Mouse (Mus musculus) brain, embryonic 18.5 days (tissue): ENCODE measurements around the gene Kpna2.
"Not testable (repeated sequence)": the region's sequence is repeated elsewhere in the genome, so short reads cannot be mapped to it uniquely, and the experiment has no call there.

Experiments
- DNase-seq: peaks from one replicate; pipeline ENCODE4 v3.0.0-alpha.2; 2012; ENCODE audit warnings: low read depth, low spot score

The Kpna2 gene

DNA sequence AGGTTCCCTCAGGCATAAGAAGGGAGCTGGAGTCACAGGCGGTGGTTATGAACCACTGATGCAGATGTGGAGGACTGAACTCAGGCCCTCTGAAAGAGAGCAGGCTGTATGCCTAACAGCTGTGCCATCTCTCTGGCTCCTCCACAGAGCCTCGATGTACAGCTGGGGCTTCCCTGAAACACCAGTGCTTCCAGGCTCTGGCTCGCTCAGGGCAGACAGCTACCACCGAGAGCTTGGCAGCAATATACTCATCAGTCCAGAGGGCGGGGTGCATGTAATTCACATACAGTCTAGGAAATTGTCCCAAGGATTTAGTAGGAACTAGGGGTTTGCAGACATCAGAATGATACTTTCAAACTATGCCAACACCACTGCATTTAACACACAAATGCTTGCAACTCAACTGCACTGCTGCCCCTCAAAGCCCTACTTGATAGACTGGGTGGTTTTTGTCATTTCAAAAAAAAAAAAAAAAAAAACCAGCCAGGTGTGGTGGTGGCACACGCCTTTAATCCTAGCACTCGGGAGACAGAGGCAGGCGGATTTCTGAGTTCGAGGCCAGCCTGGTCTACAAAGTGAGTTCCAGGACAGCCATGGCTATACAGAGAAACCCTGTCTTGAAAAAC is 13.2 kb downstream of the Kpna2 start:
- not testable (repeated sequence) for DNase-seq

DNA sequence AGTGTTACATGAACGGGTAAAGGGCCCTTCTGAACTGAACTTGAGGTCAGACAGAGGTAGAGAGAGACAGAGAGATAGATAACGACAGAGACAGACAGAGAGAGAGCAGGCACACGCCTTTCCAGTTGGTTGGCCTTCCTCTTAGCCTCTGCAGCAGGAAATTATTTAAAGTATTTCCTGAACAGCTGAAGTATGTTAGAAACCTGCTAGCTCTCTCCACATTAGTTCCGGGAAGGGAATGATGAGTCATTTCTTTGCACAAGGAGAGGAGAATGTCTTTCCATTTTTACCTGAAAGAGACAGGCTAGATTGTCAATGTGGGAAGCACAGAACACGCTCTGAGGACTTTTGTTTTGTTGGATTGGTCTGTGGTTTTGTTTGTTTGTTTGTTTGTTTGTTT is 17.0 kb downstream of the Kpna2 start:
- DNase-seq: no peak

DNA sequence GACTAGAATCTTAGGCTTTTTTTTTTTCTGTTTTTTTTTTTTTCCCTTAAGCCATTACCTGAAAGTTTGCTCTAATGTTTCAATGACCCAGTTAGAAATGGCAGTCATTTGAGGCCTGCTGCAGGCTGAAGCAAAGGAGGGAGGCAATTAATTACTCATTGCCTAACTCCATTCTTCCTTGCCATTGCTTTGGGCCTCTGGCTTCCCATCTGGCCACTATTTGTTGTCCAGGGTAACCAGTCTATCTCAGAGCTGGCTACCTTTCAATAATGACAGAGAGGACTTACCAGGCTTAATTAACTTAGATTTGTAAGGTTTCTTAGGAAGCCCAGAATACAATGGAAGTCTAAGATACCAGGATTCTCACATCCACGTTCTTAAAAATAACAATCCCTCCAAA is 17.6 kb downstream of the Kpna2 start:
- DNase-seq: no peak

DNA sequence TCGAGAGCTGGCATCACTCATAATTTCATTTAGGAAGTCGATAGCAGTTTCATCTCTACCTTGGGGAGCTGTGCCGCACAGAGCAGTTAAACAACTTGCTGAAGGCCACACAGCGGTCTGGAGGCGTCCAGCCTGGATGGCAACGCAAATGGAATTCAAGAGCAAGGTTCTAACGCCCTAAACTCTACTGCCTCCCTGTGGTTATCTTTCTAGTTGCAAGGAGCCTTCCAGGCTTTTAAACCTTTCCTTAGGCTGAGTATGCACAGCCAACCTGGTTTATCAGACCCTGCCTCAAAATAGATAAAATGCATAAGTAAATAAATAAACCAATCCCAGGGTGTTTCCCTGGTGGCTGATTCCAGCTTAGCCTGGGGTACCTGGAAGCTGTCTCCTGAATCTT is 18.9 kb downstream of the Kpna2 start:
- no peak for DNase-seq

DNA sequence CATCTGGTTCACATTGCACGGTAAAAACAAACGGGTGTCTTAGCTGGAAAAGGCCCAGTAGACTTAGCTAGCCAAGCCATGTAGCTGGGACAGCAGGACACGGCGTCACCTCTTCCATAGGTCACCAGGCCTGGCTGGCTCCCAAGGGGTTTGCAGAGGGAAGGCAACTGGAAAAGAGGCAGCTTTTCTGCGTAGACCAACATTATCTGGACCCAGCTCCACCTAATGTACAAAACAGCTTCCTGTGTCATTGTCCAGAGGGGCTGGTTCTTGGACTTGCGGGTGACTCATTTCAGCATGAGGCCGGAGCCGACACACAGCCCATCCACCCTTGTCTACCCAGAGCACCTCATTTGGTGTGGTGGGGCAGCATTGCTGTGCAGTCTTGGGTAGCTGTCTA is 23.1 kb downstream of the Kpna2 start:
- DNase-seq: no peak

DNA sequence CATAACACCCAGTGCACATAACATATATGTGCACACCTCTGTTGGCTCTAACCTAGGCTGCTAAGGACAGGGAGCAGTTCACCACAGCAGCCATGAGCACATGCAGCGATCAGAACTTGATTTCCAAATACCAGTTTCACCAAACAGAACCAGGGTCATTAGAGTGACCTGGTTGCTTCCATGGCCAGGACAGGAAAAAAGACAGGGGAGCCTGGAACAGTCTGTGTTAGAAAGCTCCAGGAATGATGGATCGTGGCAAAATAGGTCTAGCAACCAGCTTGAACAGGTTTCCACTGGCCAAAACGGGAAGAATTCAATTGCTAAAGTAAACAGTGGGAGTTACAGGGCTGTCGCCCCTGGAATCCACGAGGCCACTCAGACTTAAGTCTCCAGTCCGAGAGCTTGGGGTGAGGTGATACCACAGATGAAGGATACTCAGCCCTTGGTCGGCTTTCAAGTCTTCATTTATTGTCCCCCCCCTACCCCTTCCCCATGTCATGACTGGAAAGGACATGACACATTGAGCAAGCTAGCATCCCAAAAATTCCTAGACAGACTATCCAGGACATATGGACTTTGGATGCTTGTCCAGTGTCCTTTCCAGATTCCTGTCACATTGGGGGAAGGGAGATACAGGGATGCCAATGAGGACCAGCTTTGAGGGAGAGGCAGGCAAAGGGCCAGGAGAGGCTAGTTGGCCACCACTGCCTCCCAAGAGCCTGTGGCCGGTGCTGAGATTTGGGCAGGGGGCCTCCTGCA is 23.7 kb downstream of the Kpna2 start:
- DNase-seq: no peak

DNA sequence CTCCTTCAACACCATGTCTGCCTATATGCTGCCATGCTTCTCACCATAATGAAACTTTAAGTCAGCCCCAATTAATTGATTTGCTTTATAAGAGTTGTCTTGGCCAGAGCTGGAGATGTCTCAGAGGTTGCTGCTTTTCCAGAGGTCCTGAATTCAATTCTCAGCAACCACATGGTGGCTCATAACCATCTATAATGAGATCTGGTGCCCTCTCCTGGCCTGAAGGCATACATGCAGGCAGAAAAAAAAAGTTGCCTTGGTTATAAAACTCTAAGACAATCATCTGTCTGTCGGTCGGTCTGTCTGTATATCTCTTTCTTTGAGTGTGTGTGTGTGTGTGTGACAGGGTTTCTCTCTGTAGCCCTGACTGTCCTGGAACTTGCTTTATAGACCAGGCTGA is 24.9 kb downstream of the Kpna2 start:
- DNase-seq: no peak

DNA sequence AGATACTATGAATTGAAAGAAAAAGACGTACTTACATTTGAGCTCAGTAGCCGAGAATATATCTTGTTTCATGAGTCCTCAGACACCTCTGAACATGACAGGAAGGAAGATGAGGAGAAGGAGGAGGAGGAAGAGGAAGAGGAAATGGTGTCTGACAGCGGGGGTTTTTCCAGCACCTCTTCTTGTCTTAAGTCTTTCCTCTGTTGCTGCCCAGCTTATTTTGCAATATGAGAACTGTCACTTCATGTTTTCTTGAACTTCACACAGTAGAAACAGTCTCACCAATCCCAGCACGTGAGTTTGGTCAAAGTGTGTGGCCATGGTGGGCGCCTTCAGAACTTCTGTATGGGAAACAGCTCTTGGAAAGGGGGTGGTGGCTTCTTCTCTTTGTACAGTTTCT is 26.3 kb downstream of the Kpna2 start:
- no peak for DNase-seq

DNA sequence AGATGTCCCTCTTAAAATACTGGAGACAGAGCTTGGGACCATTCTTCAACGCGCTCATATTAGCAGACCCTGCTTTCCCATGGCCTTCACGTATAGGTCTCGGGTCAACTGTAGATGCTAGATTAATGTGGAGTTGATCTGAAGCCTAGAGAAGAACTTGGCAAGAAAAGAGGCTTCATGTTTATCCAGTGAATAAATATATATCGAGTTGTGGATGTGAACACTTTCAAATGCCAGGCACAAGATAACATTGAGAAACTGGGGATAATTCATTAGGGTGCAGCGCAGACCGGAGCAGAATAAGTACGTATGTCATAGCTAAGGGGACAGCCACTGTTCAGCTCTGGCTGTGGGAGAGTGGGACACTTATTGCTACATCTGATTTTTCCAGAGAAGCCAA is 29.5 kb downstream of the Kpna2 start:
- no peak for DNase-seq

DNA sequence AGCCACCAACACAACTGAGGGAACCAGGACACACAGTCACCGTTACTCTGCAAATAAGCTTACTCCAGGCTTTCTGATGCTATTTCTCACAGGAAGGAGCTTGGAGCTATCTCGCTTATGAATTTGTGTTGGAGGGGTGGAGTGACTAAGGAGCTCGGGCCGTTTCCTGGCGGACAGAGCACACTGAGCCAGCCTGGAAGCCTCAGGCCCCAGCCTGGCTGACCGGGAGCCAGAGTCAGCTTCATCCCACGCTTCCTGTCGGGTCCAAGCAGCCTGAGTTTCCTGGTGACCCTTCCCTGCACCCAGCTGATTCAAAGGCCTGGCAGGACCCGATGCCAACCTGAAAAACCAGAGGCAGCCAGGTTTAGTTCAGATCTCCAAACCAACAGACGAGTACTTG is 31.7 kb downstream of the Kpna2 start:
- DNase-seq: no peak

DNA sequence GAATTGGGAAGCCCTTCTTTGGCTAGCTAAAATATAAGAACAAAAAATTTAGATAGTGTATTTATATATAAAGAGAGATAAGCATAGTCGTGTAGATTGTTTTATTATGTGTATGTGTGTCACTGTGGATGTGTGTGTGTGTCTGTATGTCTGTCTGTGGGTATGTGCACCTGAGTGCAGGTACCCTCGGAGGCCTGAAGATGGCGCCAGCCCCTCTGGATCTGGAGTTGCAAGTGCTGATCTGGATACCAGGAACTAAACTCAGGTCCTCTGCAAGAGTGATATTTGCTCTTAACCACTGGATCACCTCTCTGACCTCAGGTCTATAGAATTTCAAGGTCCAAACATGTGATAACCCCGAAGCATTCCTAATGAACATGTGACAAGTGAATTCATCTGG is 33.5 kb downstream of the Kpna2 start:
- no peak for DNase-seq

DNA sequence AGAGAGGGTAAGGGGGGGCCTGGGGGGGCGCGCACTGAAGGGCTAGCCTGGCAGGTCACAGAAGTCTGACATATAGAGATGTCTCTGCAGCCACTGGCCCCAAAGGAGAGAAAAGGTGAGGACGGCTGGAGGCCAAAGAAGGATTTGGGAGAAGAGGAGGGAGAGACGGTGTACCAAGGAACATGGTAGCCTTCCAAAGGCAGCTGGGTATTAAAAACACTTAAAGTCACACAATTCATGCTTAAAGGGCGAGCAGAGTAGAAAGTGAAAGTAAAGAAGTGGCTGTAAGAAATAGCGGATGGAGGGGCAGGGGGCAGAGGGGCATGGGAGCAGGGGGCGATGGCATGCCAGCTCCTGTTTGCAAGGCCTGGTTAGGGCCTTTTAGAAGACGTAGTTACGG is 37.0 kb downstream of the Kpna2 start:
- no peak for DNase-seq

DNA sequence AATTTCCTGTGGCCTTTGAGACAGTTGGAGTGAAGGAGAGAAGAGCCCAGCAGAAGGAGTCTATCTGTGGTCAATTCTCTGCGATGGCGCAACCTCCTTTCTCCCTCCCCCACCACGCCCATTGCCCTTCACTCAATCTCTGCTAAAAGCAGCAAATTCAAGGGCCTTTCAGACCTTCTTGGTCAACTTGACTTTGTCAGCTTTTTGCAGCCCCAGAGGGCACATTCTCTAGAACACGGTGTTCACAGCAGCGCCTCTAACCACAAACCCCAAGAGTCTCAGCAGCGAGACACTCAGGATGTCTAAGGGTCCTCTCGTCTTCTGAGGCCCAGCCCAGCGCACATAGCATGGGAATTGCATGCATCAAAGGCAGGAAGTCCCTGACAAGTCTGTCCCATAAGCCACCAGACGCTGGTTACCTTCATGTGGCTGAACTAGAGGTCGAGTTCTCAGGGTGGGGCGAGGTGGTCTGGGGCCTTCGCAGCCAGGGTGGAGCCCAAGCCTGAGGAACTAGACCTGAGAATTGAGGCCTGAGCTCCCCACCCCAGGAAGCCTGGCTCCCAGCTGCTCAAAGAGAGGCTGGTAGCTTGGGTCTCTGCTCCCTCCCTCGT is 37.8 kb downstream of the Kpna2 start:
- DNase-seq: no peak

DNA sequence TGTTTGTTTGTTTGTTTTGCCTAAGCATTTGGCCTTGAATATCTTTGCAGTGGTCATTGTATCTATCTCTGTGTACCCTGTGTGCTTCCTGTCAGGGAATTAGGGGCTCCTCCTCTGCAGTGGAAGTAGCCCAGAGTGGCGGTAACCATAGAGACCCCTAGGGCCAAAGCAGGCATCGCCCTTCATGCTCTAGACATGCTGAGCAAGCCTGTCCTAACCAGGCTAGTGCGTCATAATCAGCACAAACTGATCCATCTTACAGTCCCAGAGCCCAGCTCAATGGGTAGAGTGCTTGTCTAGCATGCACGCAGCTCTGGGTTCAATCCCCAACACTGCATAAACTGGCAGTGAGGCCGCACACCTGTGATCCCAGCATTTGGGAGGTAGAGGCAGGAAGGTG is 40.2 kb downstream of the Kpna2 start:
- DNase-seq: no peak

DNA sequence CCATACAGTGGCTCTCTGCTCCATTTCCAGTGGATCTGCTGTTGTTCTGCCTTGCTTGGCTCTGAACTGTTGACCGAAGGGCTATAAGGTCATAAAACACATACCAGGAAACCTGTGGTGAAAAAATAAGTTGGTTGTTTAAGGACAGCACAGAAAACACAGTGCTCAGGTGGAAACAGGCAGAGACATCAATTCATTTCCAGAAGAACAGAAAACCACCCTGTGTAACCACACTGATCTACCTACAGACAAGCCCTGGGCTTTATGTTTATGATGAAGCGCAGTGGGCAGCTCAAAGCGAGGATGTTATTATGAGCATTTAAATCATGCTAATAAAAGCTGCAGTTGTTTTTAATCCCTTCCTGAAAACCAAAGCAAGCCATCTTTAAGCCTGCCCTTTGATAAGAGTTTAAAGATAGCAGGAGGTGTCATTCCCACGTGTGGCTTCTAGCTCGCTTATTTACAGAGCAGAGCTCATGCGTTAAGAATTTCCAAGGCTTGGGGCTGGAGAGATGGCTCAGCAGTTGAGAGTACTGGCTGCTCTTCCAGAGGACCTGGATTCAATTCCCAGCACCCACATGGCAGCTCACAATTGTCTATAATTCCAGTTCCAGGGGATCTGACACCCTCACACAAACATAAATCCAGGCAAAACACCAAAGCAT is 40.8 kb downstream of the Kpna2 start:
- DNase-seq: no peak

DNA sequence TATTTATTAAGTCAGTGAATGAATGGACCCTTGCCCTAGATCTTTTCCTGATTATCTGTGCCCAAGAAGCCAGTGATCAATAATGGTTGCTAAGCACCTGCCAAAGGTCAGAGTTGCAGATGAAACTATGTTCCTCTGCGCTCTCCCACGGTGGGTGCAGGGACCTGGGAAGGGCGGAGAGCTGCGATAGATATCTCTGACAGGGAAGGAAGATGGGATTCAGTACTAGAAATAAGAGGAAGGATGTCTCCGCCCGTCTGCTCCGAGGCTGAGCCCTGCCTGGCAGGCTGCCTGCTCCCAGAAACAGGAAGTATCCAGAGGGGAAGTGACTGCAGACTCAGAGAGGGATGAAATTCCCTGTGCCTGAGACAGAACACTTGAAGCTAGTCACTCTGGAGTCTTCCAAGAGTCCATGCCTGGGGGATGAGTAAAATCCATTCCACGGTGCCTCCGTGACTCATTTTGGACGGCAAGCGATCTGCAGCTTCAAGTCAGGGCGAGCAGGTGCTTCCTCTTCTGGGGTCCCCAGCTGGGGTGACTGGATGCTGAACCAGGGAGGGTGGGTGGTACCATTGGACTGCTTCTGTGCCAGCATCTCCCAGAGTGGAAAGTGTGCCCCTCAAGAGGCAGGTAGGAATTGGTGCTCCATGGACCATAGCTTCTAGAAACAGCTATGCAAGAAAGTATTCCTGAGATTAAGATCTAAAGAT is 41.9 kb downstream of the Kpna2 start:
- DNase-seq: no peak

DNA sequence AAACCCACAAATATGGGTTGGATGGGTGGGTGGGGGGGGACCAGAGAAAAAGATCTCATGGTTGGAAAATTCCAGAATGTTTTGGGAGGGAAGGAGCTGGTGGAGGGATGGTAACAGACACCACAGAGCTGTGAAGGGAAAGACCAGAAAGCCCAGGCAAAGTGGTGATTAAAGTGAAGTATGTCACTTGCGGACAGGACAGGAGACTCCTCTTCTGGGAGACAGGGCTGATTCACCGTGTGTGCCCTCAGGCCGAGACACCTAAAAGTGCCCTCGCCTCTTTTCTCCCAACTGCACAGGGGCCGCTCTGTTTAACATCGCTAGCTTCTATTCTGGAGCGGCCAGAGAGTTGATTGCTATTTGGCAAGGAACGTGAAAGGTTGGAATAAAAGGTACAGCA is 44.8 kb downstream of the Kpna2 start:
- no peak for DNase-seq

DNA sequence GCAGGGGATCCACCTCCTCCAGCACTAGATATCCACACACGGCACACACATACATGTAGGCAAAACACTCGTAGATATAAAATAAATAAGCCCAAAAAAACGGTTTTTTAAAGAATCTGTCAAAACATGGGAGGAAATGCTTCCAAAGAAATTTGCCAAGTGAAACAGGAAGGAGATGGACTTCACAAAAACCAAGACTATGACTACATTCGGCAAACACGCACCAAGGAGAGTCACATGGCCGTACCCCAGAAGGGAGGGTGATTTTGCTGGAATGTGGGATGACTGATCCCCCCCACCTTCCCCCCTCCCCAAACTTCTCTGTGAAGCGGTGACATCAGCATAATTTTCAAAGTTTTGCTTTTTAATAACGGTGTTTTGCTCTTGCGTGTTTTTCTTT is 45.2 kb downstream of the Kpna2 start:
- no peak for DNase-seq
